Mouse (Mus musculus): Measurements from ENCODE around the gene Hist2h3b.
"Not testable (repeated sequence)": the region's sequence is repeated elsewhere in the genome, so short reads cannot be mapped to it uniquely, and the experiment has no call there.

The Hist2h3b gene

DNA sequence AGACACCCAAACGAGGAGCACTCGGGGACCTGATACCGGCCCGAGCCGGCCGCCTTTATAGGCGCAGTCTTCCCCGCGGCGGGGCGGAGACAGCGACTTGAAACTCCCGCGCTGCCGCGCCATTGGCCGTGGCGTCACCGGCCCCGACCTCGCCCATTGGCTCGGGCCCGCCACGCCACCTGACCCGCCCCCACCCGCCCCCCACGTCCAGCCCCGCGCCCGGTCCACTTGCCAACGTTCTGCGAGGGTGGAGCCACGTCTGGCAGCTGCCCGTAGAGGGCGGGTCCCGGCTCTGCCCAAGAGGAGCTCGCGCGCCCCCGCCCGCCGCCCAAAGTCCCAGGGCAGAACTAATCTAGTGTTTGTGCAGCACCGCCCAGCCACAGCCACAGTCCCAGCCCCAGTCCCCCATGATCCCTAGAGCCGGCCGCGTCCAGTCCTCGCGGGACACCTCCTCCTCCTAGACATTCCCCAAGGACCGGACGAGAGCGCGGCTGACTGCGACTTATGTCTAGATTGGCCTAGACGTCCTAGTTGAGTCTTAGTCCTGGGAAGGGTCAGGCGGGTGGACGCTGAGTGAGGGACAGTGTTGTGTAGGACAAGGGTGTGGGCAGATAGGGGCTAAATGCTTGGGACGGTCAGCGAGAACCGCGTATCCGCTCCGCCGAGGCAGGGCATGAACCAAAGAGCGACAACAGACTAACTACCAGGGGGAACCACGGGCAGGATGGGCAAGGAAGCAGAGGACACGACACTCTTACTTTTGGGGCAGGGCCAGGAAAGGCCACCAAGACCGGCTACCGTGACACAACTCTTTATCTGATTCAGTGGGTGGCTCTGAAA is 29.3 kb upstream of the Hist2h3b start, which contains the start of gene Hist2h3c2:
TSS of gene Hist2h3c2 (minus strand) at position 174 of the 840 bp plus-strand sequence.
- in situ Hi-C loops (cut with MseI, MboI) = not testable (repeated sequence)

DNA sequence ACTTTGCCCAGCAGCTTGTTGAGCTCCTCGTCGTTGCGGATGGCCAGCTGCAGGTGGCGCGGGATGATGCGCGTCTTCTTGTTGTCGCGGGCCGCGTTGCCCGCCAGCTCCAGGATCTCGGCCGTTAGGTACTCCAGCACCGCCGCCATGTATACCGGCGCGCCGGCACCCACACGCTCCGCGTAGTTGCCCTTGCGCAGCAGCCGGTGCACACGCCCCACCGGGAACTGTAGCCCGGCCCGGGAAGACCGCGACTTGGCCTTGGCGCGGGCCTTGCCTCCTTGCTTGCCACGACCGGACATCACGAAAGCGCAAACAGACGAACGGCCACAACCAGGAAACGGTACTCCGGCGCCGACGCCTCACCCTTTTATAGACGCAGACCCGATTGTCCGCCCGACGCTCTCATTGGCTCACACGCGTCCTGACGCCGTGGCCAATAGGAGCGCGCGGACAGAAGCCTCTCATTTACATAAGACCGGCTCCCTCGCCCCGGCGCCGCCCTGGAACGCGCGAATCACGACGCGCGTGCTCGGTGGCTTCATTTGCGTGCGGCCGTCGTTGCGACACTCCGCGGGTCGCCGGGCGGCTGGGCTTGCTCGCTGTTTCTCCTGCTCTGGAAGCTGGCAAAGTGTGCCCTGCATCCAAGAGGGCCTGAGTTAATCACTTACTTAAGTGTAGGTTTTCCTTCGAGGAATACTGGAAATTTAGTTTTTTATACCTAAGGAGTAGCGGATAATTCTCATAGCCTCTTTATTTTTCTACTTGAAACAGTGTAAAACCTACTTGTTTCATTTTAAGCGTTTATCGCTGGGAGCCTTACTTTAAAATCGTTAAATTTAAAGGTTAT is 28.3 kb upstream of the Hist2h3b start, which contains the start of gene Hist2h2aa2:
TSS of gene Hist2h2aa2 (minus strand) at position 328 of the 850 bp plus-strand sequence.
- in situ Hi-C loops (cut with MseI, MboI) = not testable (repeated sequence)

DNA sequence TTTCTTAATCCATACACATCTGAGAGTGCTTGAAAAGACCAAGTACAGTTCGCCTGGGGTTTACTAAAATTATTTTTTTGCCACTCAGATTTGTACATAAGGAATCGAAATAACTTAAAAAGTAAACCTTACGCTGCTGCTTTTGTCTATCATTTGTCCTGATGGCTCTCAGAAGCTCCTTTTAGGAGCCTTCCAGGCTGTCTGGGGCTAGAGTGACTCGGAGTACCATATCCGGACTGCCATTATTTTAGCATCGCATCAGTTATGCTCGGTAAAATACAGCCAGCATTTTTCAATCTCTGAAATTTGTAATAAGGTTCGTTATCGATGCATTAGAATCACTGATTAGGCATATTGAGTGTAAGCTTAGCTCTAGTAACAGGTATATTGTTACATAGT is 27.7 kb upstream of the Hist2h3b start:
- in situ Hi-C loops (cut with MseI, MboI) = no loop called here

GRCm38 (mm10) chr3:96243921-96244572 is 24.4 kb upstream of the Hist2h3b start:
- in situ Hi-C loops (cut with MseI, MboI) = no loop called here

DNA sequence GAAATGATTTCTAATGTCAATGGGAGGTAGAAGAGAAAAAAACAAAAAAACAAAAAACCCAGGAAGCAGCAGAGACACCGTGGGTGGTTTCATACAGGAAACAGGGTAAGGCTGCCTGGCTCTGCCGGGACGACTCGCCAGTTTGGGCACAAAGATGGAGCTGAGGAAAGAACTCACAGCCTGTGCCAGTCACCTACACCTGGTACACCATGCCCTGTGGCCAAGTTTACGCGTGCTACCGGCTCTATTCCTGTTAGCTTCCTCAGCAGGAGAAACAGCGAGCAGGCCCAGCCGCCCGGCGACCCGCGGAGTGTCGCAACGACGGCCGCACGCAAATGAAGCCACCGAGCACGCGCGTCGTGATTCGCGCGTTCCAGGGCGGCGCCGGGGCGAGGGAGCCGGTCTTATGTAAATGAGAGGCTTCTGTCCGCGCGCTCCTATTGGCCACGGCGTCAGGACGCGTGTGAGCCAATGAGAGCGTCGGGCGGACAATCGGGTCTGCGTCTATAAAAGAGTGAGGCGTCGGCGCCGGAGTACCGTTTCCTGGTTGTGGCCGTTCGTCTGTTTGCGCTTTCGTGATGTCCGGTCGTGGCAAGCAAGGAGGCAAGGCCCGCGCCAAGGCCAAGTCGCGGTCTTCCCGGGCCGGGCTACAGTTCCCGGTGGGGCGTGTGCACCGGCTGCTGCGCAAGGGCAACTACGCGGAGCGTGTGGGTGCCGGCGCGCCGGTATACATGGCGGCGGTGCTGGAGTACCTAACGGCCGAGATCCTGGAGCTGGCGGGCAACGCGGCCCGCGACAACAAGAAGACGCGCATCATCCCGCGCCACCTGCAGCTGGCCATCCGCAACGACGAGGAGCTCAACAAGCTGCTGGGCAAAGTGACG is 23.2 kb upstream of the Hist2h3b start, which contains the start of gene Hist2h2aa1:
TSS of gene Hist2h2aa1 (plus strand) at position 495 of the 884 bp plus-strand sequence.
- in situ Hi-C loops (cut with MseI, MboI) = not testable (repeated sequence)

GRCm38 (mm10) chr3:96246018-96246417 is 22.4 kb upstream of the Hist2h3b start:
- in situ Hi-C loops (cut with MseI, MboI) = not testable (repeated sequence)

GRCm38 (mm10) chr3:96246427-96246856 is 22.0 kb upstream of the Hist2h3b start, which contains the start of gene Hist2h3c1:
TSS of gene Hist2h3c1 (plus strand) at chr3:96246685.
- in situ Hi-C loops (cut with MseI, MboI) = not testable (repeated sequence)

GRCm38 (mm10) chr3:96247356-96248140 is 20.9 kb upstream of the Hist2h3b start:
- in situ Hi-C loops (cut with MseI, MboI) = no loop called here

- in situ Hi-C loops (cut with MseI, MboI) = no loop called here
Measured at GRCm38 (mm10) chr3:96248141-96249033, 20.1 kb upstream of the Hist2h3b start.

- in situ Hi-C loops (cut with MseI, MboI) = no loop called here
Measured at GRCm38 (mm10) chr3:96249034-96249345, 19.5 kb upstream of the Hist2h3b start.

GRCm38 (mm10) chr3:96250890-96251289 is 17.6 kb upstream of the Hist2h3b start:
- in situ Hi-C loops (cut with MseI, MboI) = no loop called here

DNA sequence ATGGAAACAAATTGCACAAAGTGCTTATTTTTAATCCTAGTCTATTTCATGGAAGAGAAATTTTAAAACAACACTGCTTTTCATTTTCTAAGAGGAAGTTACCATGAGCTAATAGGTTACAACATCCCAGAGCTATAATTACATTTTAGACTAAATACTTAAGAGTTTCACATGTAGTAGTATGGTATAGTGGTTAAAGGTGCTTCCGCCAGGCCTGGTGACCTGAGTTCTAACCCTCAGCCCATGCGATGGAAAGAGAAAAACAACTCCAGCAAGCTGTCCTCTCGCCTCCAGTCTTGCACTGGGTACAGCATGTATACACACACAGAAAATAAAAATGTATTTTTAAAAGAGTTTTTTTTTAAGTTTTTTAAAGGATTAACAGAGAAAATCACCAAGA is 16.7 kb upstream of the Hist2h3b start:
- in situ Hi-C loops (cut with MseI, MboI) = no loop called here

- in situ Hi-C loops (cut with MseI, MboI) = no loop called here
Measured at GRCm38 (mm10) chr3:96254683-96255355, 13.6 kb upstream of the Hist2h3b start.

DNA sequence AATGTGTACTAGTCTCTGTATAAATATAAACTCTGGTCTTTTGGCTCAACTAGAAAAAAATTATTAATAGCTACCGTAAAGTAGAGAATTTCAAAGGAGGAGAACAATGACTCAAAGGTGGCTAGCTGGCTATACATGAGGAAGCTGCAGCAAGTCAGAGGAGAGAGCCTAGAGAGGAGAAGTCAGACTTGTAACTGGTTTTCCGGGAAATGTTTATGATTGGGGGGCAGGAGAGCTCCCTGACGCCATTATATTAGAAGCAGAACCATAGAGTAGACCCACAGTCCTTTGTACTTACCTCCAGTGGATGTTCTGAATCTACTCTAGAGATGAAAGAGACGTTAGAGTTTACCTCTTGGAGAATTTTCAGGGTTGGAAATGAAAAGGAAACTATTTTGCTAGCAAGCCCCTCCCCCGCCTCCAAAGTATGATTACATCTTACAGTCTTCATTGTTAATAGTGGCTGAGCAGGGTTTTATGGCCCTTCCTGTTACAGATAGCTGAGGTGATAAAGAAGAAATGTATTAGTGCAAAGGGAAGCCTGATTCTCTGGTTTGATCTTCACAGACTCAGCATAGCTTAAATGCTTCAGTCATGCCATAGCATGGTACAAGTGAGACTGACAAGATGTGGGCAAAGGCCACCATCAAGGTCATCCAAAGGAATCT is 12.4 kb upstream of the Hist2h3b start:
- in situ Hi-C loops (cut with MseI, MboI) = no loop called here

GRCm38 (mm10) chr3:96257190-96257589 is 11.3 kb upstream of the Hist2h3b start:
- in situ Hi-C loops (cut with MseI, MboI) = no loop called here

DNA sequence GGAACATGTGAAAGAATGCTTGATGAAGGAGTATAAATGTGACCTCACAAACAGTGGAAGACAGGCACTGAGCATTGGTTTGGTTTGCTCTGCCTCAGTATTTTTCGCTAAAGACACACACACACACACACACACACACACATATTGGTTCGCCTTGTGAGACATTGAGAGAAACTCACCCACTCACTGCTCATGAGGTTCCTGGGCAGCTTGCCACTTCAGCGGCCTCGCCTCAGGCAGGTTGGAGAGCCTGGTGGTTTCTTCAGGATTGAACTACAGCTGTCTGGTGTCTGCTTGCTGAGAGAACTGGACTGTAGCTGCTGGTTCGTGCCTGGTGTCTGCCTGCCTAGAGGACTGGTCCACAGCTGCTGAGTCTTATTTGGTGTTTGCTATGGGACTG is 8.2 kb upstream of the Hist2h3b start:
- in situ Hi-C loops (cut with MseI, MboI) = no loop called here

DNA sequence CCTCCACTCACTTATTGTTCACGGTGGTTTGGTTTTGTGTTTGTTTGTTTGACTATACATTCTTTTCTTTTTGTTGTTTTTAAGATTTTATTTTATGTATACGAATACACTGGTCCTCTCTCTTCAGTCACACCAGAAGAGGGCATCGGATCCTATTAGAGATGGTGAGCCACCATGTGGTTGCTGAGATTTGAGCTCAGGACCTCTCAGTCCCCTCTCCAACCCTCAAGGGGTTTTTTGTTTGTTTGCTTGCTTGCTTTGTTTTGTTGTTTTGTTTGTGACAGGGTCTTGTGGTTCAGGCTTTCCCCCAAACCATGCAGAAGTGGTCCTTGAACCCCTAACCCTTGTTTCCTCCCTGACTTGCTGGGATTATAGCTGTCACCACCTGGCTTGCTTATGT is 6.8 kb upstream of the Hist2h3b start:
- in situ Hi-C loops (cut with MseI, MboI) = no loop called here

All from mouse trophoblast stem cell (cell line).